Mouse (Mus musculus) lung, embryonic 14.5 days (tissue): ENCODE measurements at regions not wholly inside any gene's neighbourhood (a gene's known extent, or its start where the extent isn't known, plus 50 kb on each side); places are given as distances from the start of the nearest gene placed in this dataset.

ENCODE experiments used
- ATAC-seq: fragments of 200-750 bp; cut with Nextera tagmentation; 2 replicates; pipeline ENCODE4 v1.8.0; 2017; ENCODE audit warnings: mild to moderate bottlenecking, moderate TSS enrichment, moderate library complexity; ENCODE audit not compliant: insufficient read depth
- DNase-seq: peaks from one replicate; pipeline ENCODE4 v3.0.0-alpha.2; 2015
- H3K27ac ChIP-seq: fragments of 300-500 bp; sonication (generic); 2 replicates; pipeline ENCODE4 v1.5.1; 2014; ENCODE audit warnings: low read depth, mild to moderate bottlenecking, moderate library complexity
- H3K27me3 ChIP-seq: fragments of 300-500 bp; sonication (generic); 2 replicates; pipeline ENCODE4 v1.6.1; 2014; ENCODE audit warnings: low read length, control low read depth; ENCODE audit not compliant: insufficient read depth
- H3K36me3 ChIP-seq: fragments of 300-500 bp; sonication (generic); 2 replicates; pipeline ENCODE4 v1.6.1; 2014; ENCODE audit warnings: control low read depth; ENCODE audit not compliant: insufficient read depth
- H3K4me1 ChIP-seq: fragments of 300-500 bp; sonication (generic); 2 replicates; pipeline ENCODE4 v1.6.1; 2014; ENCODE audit warnings: antibody characterized with exemption, control low read depth; ENCODE audit not compliant: insufficient read depth
- H3K4me2 ChIP-seq: fragments of 300-500 bp; sonication (generic); 2 replicates; pipeline ENCODE4 v1.6.1; 2014; ENCODE audit warnings: mild to moderate bottlenecking
- H3K4me3 ChIP-seq: fragments of 300-500 bp; sonication (generic); 2 replicates; pipeline ENCODE4 v1.5.1; 2014; ENCODE audit warnings: low read depth, low read length
- H3K9ac ChIP-seq: fragments of 300-500 bp; sonication (generic); 2 replicates; pipeline ENCODE4 v1.6.1; 2014
- H3K9me3 ChIP-seq: fragments of 300-500 bp; sonication (generic); 2 replicates; pipeline ENCODE4 v1.6.1; 2016; ENCODE audit warnings: low read depth, low read length, control low read depth
- CTCF ChIP-seq: IDR thresholded peaks from 2 replicates; pipeline ENCODE4 v1.5.1; 2016; ENCODE audit warnings: antibody characterized with exemption, low read depth
- WGBS: fragments of 180-500 bp; shearing (Covaris S2); extraction: QIAGEN DNeasy Blood & Tissue Kit; methylation state at CpG from one replicate; pipeline ENCODE4 v1.1.7; 2014; 5-methylcytosine and 5-hydroxymethylcytosine counted together

GRCm38 (mm10) chr2:50965485-50966017, 183.4 kb downstream of the Rnd3 start:
- ATAC-seq (no peak), DNase-seq (no peak)
- Histone ChIP-seq H3K4me3 (no peak overlapping the region), H3K9me3 (no peaks in the 10 kb centered on the region), H3K36me3 (no peaks in the 10 kb centered on the region), H3K9ac (no peak overlapping the region), H3K27ac (no peak overlapping the region), H3K4me2 (no peak overlapping the region), H3K27me3 (no peaks in the 10 kb centered on the region), H3K4me1 (peaks cover 5% of the 10 kb centered on the region)
- no peak for TF ChIP-seq CTCF
- WGBS, result 94% methylated on average over 8 of the region's 8 CpGs

- DNase-seq, result no peak
- WGBS, result 84% methylated on average over 3 of the region's 3 CpGs
- no peak for ATAC-seq
These were observed 184.8 kb downstream of the Rnd3 start for GRCm38 (mm10) chr2:50964062-50964461.

GRCm38 (mm10) chr2:50961049-50961448, 187.9 kb downstream of the Rnd3 start:
- H3K36me3 ChIP-seq, result no peaks in the 10 kb centered on the region
- no peak overlapping the region for H3K4me2 ChIP-seq
- DNase-seq, result no peak
- ATAC-seq, result no peak
- H3K9ac ChIP-seq, result no peak overlapping the region
- no peak for TF ChIP-seq CTCF
- no peak overlapping the region for H3K27ac ChIP-seq
- no peak overlapping the region for H3K4me3 ChIP-seq
- 45% methylated on average over 4 of the region's 4 CpGs for WGBS
- H3K4me1 ChIP-seq, result no peaks in the 10 kb centered on the region
- H3K27me3 ChIP-seq, result no peaks in the 10 kb centered on the region
- no peaks in the 10 kb centered on the region for H3K9me3 ChIP-seq

More at GRCm38 (mm10) chr2:50964062-50964461, 184.8 kb downstream of the Rnd3 start:
- H3K36me3 ChIP-seq, result no peaks in the 10 kb centered on the region
- peaks cover 5% of the 10 kb centered on the region for H3K4me1 ChIP-seq
- no peak overlapping the region for H3K9ac ChIP-seq
- H3K4me2 ChIP-seq, result no peak overlapping the region
- H3K4me3 ChIP-seq, result no peak overlapping the region
- no peak overlapping the region for H3K27ac ChIP-seq
- no peaks in the 10 kb centered on the region for H3K27me3 ChIP-seq
- no peak for TF ChIP-seq CTCF
- no peaks in the 10 kb centered on the region for H3K9me3 ChIP-seq

GRCm38 (mm10) chr2:50959323-50959722, 189.6 kb downstream of the Rnd3 start:
- Histone ChIP-seq H3K4me1 (no peaks in the 10 kb centered on the region), H3K27me3 (no peaks in the 10 kb centered on the region), H3K9me3 (no peaks in the 10 kb centered on the region), H3K9ac (no peak overlapping the region), H3K36me3 (no peaks in the 10 kb centered on the region), H3K4me3 (no peak overlapping the region), H3K4me2 (no peak overlapping the region), H3K27ac (no peak overlapping the region)
- ATAC-seq (no peak), DNase-seq (no peak)
- WGBS, result 57% methylated on average over 9 of the region's 9 CpGs
- no peak for TF ChIP-seq CTCF

GRCm38 (mm10) chr2:50954361-50955066, 194.4 kb downstream of the Rnd3 start:
- TF ChIP-seq CTCF, result no peak
- Histone ChIP-seq H3K4me1 (no peaks in the 10 kb centered on the region), H3K9me3 (no peaks in the 10 kb centered on the region), H3K4me2 (no peak overlapping the region), H3K27me3 (no peaks in the 10 kb centered on the region), H3K36me3 (no peaks in the 10 kb centered on the region), H3K4me3 (no peak overlapping the region), H3K27ac (no peak overlapping the region), H3K9ac (no peak overlapping the region)
- ATAC-seq (no peak), DNase-seq (peak; percentile 37)
- WGBS, result 67% methylated on average over 6 of the region's 6 CpGs

GRCm38 (mm10) chr2:50951027-50951426, 197.9 kb downstream of the Rnd3 start:
- H3K27ac ChIP-seq, result no peak overlapping the region
- no peak for TF ChIP-seq CTCF
- H3K4me3 ChIP-seq, result no peak overlapping the region
- H3K27me3 ChIP-seq, result no peaks in the 10 kb centered on the region
- H3K4me2 ChIP-seq, result no peak overlapping the region
- H3K9ac ChIP-seq, result no peak overlapping the region
- DNase-seq (no peak), ATAC-seq (no peak)
- H3K4me1 ChIP-seq, result no peaks in the 10 kb centered on the region
- H3K36me3 ChIP-seq, result no peaks in the 10 kb centered on the region
- no peaks in the 10 kb centered on the region for H3K9me3 ChIP-seq
- WGBS, result 85% methylated on average over 3 of the region's 3 CpGs

GRCm38 (mm10) chr2:50949717-50950116, 199.2 kb downstream of the Rnd3 start:
- H3K9ac ChIP-seq, result no peak overlapping the region
- ATAC-seq (no peak), DNase-seq (no peak)
- no peaks in the 10 kb centered on the region for H3K9me3 ChIP-seq
- no peaks in the 10 kb centered on the region for H3K36me3 ChIP-seq
- no peak overlapping the region for H3K4me3 ChIP-seq
- H3K27ac ChIP-seq, result no peak overlapping the region
- no peak for TF ChIP-seq CTCF
- no peak overlapping the region for H3K4me2 ChIP-seq
- peaks cover 5% of the 10 kb centered on the region; the same call in 1 of the 2 replicates for H3K4me1 ChIP-seq
- no peaks in the 10 kb centered on the region for H3K27me3 ChIP-seq
- 73% methylated on average over 4 of the region's 4 CpGs for WGBS
